In genomic region chr1:135768400-135768799, GRCm38 (mm10) we compare ENCODE assay signal across 1 mouse cellular context.
TF ChIP-seq lines count a peak whose summit lies in the region.

No protein-coding gene starts in this region.

TF ChIP-seq in CH12.LX, 34 proteins besides CTCF, POLR2A, EP300 and RAD21:
- TF ChIP-seq CHD1 (IDR thresholded peaks at IDR 0.05; ENCODE audit: low read depth, low read length) (no peak), ZNF384 (IDR thresholded peaks at IDR 0.05; ENCODE audit: low read depth, low read length) (no peak), CHD2 (IDR thresholded peaks at IDR 0.05; ENCODE audit: low read length) (no peak), UBTF (IDR thresholded peaks at IDR 0.05; ENCODE audit: low read depth, low read length) (no peak), ETS1 (conservative IDR thresholded peaks at IDR 0.05; ENCODE audit: low read depth, low read length) (no peak), JUN (IDR thresholded peaks at IDR 0.05; ENCODE audit: insufficient read depth, low read depth, low read length) (no peak), RCOR1 (conservative IDR thresholded peaks at IDR 0.05; ENCODE audit: low read depth, low read length) (no peak)
